Mouse (Mus musculus) neural tube, embryonic 15.5 days (tissue): ENCODE results near the gene Itpr2. TPM values are rescaled to one million over a fixed set of nuclear protein-coding genes. Genes with fewer than 3 reads are reported as not detected.
A peak's percentile ranks its signal among the peaks of the same experiment; 100 is the strongest.

Source experiments
- ATAC-seq: fragments of 200-750 bp; cut with Nextera tagmentation; 2 replicates; pipeline ENCODE4 v1.8.0; 2017; ENCODE audit warnings: mild to moderate bottlenecking, moderate TSS enrichment, moderate library complexity; ENCODE audit not compliant: low FRiP score
- H3K27ac ChIP-seq: fragments of 300-500 bp; sonication (generic); replicated peaks from 2 replicates; pipeline ENCODE4 v1.5.1; 2015; ENCODE audit warnings: mild to moderate bottlenecking, inconsistent platforms
- H3K27me3 ChIP-seq: fragments of 300-500 bp; sonication (generic); replicated peaks from 2 replicates; pipeline ENCODE4 v1.6.1; 2015; ENCODE audit warnings: inconsistent platforms
- H3K36me3 ChIP-seq: fragments of 300-500 bp; sonication (generic); 2 replicates; pipeline ENCODE4 v1.6.1; 2015; ENCODE audit warnings: inconsistent platforms
- H3K4me1 ChIP-seq: fragments of 300-500 bp; sonication (generic); 2 replicates; pipeline ENCODE4 v1.6.1; 2015; ENCODE audit warnings: inconsistent platforms
- H3K4me2 ChIP-seq: fragments of 300-500 bp; sonication (generic); 2 replicates; pipeline ENCODE4 v1.6.1; 2015; ENCODE audit warnings: inconsistent platforms, mild to moderate bottlenecking, moderate library complexity
- H3K4me3 ChIP-seq: fragments of 300-500 bp; sonication (generic); replicated peaks from 2 replicates; pipeline ENCODE4 v1.5.1; 2015; ENCODE audit warnings: mild to moderate bottlenecking, inconsistent platforms
- H3K9ac ChIP-seq: fragments of 300-500 bp; sonication (generic); replicated peaks from 2 replicates; pipeline ENCODE4 v1.6.1; 2015; ENCODE audit warnings: mild to moderate bottlenecking, inconsistent platforms
- H3K9me3 ChIP-seq: fragments of 300-500 bp; sonication (generic); replicated peaks from 2 replicates; pipeline ENCODE4 v1.6.1; 2016; ENCODE audit warnings: inconsistent platforms
- WGBS: fragments of 180-500 bp; shearing (Covaris S2); methylation state at CpG from one replicate; pipeline ENCODE4 v1.1.7; 2015; ENCODE audit warnings: mixed read lengths; 5-methylcytosine and 5-hydroxymethylcytosine counted together
- polyA plus RNA-seq: library from polyadenylated mRNA; unstranded; fragments of >200 nt; fragmentation: Nextera tagmentation; extraction: Ambion mirVana; gene quantifications from 2 replicates; pipeline ENCODE4 v1.2.1, GENCODE M21; 2015

The Itpr2 gene
- polyA plus RNA-seq, 1 experiment from 2014 or later = 9.0 TPM

DNA sequence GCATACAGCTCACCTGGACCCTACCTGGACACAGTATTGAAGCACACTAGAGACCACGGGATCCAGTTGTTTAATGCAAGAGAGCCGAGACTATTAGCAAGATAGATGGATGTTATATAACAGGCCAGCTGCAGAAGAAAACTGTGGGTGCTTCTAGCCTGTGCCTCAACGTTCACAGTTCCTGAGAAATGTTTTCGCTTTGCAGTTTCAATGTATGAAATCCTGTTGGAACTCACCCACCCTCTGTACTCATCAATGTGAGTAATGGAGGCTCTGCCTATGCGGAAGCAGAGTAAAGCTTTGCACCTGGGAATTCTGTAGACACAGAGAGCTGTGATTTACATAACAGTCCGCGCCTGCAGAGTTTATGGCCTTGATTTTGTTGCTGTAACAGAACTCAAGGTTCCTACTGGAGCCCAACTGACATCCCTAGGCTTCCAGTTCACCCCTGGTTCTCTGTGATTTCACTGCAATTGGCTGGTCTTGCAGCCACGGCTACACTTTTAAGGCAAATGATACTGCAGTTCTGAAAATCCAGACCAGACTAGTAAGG is 344.0 kb downstream of the Itpr2 start:
- H3K4me1 ChIP-seq = peaks cover 6% of the 10 kb centered on the region; the same call in 1 of the 2 replicates
- H3K27me3 ChIP-seq = no peaks in the 10 kb centered on the region
- WGBS = 45% methylated on average over 8 of the region's 8 CpGs
- no peaks in the 10 kb centered on the region for H3K36me3 ChIP-seq
- H3K4me3 ChIP-seq = no peak overlapping the region
- H3K9ac ChIP-seq = no peak overlapping the region
- no peak overlapping the region for H3K4me2 ChIP-seq
- ATAC-seq = peak; percentile 34; the same call in 1 of the 2 replicates
- no peaks in the 10 kb centered on the region for H3K9me3 ChIP-seq
- H3K27ac ChIP-seq = no peak overlapping the region

- Histone ChIP-seq H3K9me3 (no peaks in the 10 kb centered on the region), H3K36me3 (no peaks in the 10 kb centered on the region), H3K4me3 (no peak overlapping the region), H3K4me2 (no peak overlapping the region), H3K27ac (no peak overlapping the region), H3K9ac (no peak overlapping the region), H3K27me3 (no peaks in the 10 kb centered on the region), H3K4me1 (peaks cover 6% of the 10 kb centered on the region; the same call in 1 of the 2 replicates)
- ATAC-seq = no peak
- 96% methylated on average over 14 of the region's 14 CpGs for WGBS
These were observed 344.9 kb downstream of the Itpr2 start for GRCm38 (mm10) chr6:146157099-146157498.

DNA sequence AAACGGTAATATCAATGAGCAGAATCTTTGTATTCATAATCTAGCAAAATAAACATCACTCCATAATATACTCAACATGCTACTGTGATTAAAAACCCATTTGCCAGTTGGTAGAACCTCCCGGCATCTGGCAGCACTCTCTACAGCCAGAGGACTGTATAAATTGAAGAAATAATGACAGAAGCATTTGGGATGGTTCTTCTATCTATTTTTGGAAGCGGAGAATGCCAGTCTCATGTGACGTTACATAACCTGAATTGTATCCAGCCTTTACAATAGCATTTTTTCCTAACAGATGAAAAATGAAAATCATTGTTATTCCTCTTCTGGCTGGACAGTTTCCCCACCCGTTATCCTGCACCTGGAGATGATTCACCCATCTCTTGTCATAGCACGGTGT is 345.5 kb downstream of the Itpr2 start:
- Histone ChIP-seq H3K9ac (no peak overlapping the region), H3K36me3 (no peaks in the 10 kb centered on the region), H3K4me3 (no peak overlapping the region), H3K27ac (no peak overlapping the region), H3K4me2 (no peak overlapping the region), H3K9me3 (no peaks in the 10 kb centered on the region), H3K4me1 (peaks cover 6% of the 10 kb centered on the region; the same call in 1 of the 2 replicates), H3K27me3 (no peaks in the 10 kb centered on the region)
- no peak for ATAC-seq
- WGBS = 79% methylated on average over 6 of the region's 6 CpGs

- 79% methylated on average over 8 of the region's 8 CpGs for WGBS
- ATAC-seq = 0 out of 2 replicates have a peak, but pooled peaks have one; percentile 26
- no peaks in the 10 kb centered on the region for H3K27me3 ChIP-seq
- no peaks in the 10 kb centered on the region for H3K36me3 ChIP-seq
- H3K27ac ChIP-seq = no peak overlapping the region
- H3K9me3 ChIP-seq = no peaks in the 10 kb centered on the region
- no peak overlapping the region for H3K9ac ChIP-seq
- H3K4me3 ChIP-seq = no peak overlapping the region
- H3K4me1 ChIP-seq = peaks cover 6% of the 10 kb centered on the region; the same call in 1 of the 2 replicates
- H3K4me2 ChIP-seq = no peak overlapping the region
These were observed 346.8 kb downstream of the Itpr2 start for GRCm38 (mm10) chr6:146155156-146155734.

- H3K4me1 ChIP-seq = no peaks in the 10 kb centered on the region
- no peak overlapping the region for H3K9ac ChIP-seq
- H3K27me3 ChIP-seq = no peaks in the 10 kb centered on the region
- H3K36me3 ChIP-seq = no peaks in the 10 kb centered on the region
- H3K4me2 ChIP-seq = no peak overlapping the region
- ATAC-seq = no peak
- H3K4me3 ChIP-seq = no peak overlapping the region
- no peaks in the 10 kb centered on the region for H3K9me3 ChIP-seq
- no peak overlapping the region for H3K27ac ChIP-seq
- WGBS = 81% methylated on average over 5 of the region's 5 CpGs
These were observed 349.2 kb downstream of the Itpr2 start for GRCm38 (mm10) chr6:146152843-146153242.

DNA sequence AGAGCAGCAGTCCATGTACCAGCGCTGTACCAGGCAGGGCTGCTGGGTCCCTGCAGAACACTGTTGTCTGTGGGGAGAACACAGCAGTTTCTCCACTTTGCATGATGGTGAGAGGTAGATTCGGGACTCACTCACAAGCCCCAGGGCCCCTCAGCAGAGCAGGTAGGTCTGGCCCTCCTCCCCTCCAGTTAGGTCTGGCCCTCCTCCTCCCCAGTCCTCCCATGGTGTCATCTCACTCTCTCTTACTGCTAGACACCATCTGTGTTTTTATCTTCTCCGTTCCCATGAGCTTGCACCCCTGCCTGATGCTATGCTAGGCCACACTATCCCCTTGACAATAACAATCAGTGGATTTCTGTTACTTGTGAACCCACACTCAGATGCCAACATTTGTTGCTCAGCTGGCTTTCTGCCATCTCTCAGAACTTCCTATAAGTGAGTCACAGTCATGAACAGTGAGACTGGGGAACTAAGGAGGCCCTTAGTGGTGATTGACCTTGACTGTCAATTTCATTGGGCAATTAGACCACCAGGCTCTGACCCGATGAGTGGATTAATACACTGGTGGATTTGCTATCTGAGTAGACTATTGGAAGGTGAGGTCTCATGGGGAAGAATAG is 360.9 kb downstream of the Itpr2 start:
- no peaks in the 10 kb centered on the region for H3K36me3 ChIP-seq
- no peak overlapping the region for H3K4me3 ChIP-seq
- peaks cover 10% of the 10 kb centered on the region for H3K4me1 ChIP-seq
- WGBS = 95% methylated on average over 4 of the region's 4 CpGs
- no peak for ATAC-seq
- no peaks in the 10 kb centered on the region for H3K27me3 ChIP-seq
- no peak overlapping the region for H3K4me2 ChIP-seq
- no peak overlapping the region for H3K27ac ChIP-seq
- no peak overlapping the region for H3K9ac ChIP-seq
- H3K9me3 ChIP-seq = 0 out of 2 replicates have a peak, but pooled peaks cover 2% of the 10 kb centered on the region

DNA sequence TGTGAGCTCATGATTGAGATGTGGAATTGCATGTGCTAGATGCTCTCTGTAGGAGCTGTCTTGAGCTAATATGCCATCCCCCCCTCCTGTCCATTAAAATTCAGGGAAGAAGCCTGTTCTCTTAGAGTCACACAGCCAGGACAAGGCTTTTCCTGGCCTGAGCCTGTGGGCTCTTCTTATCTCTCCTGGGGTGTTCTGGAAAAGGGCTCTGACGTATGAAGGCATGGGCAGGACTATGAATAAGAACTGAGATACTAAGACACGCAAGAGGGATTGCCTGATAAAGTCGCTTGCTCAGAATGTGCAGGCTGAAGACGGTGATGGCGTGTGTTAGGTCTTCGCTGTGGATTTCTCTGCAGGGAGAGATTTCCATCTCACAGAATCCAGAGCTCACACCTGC is 361.9 kb downstream of the Itpr2 start:
- no peak for ATAC-seq
- no peak overlapping the region for H3K4me2 ChIP-seq
- WGBS = 90% methylated on average over 6 of the region's 6 CpGs

DNA sequence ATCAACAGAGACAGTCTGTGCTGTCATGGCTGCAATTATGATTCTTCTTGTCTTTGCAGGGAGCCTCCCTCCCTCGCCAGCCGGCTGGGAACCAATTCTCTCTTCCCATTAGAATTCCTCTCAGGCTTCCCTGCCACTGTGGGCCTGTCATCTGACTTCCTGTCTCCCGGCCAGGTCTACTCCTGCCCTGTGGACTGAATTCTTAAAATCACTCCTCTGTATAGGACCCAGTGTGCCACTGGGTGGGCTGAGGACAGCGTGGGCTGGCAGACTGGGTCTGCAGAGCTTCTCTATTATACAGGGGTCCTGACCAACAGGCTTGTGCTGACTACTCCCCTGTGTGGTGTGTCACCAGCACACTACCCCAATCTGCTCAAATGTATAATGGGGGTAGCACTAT is 365.4 kb downstream of the Itpr2 start:
- WGBS = 19% methylated on average over 4 of the region's 4 CpGs
- Histone ChIP-seq H3K36me3 (no peaks in the 10 kb centered on the region), H3K27ac (peak overlapping the region; percentile 58), H3K27me3 (no peaks in the 10 kb centered on the region), H3K9ac (no peak overlapping the region), H3K9me3 (no peaks in the 10 kb centered on the region), H3K4me3 (no peak overlapping the region), H3K4me2 (0 out of 2 replicates have a peak overlapping the region, but pooled peaks have one; percentile 15), H3K4me1 (peaks cover 10% of the 10 kb centered on the region)
- ATAC-seq = peak; percentile 89

More for the DNA sequence above, 361.9 kb downstream of the Itpr2 start:
- H3K36me3 ChIP-seq = no peaks in the 10 kb centered on the region
- H3K27ac ChIP-seq = no peak overlapping the region
- no peak overlapping the region for H3K9ac ChIP-seq
- no peak overlapping the region for H3K4me3 ChIP-seq
- H3K4me1 ChIP-seq = peaks cover 10% of the 10 kb centered on the region
- H3K9me3 ChIP-seq = no peaks in the 10 kb centered on the region
- H3K27me3 ChIP-seq = no peaks in the 10 kb centered on the region

DNA sequence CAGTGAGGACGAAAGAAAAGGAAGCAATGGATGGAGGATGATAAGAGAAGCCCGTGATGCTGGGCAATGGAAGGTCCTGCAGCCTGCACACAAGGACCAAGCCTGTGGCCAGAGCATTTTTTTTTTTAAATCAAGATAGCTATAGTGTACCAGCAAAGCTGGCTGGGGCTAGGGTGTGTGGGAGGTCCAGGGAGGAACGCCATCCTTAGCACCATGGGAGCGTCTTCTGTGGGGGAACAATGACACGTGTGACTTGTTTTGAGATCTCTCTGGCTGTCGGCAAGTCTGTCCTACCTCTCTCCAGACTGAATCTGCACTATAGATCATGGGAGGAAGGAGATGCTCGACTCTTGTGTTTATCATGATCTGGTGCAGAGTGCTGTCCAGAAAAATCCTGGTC is 365.8 kb downstream of the Itpr2 start:
- no peaks in the 10 kb centered on the region for H3K9me3 ChIP-seq
- H3K9ac ChIP-seq = no peak overlapping the region
- peaks cover 10% of the 10 kb centered on the region for H3K4me1 ChIP-seq
- ATAC-seq = peak; percentile 64
- WGBS = 39% methylated on average over 7 of the region's 7 CpGs
- H3K4me2 ChIP-seq = peak overlapping the region; percentile 15; the same call in 1 of the 2 replicates
- H3K27me3 ChIP-seq = no peaks in the 10 kb centered on the region
- no peak overlapping the region for H3K4me3 ChIP-seq
- H3K36me3 ChIP-seq = no peaks in the 10 kb centered on the region
- H3K27ac ChIP-seq = peak overlapping the region; percentile 58

DNA sequence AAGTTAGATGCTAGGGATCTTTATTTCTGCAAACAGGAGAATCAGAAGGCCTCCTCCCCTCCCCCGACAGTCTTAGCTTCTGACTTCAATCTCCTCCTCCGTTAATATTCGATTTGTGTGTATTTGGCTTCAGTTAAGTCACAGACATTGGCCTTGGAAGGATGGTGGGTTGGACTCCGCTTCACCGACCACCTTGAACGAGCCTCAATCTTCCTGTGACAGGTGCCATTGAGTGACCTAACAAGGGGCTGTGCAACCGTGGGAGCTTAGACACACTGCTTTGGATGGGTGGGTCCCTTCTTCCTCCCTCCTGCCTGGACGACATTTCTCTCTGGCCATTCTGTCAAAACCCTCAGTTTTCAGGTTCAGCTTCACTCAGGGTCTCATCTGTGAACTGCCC is 366.7 kb downstream of the Itpr2 start:
- WGBS = 73% methylated on average over 8 of the region's 8 CpGs
- Histone ChIP-seq H3K9me3 (no peaks in the 10 kb centered on the region), H3K4me3 (no peak overlapping the region), H3K4me2 (no peak overlapping the region), H3K27ac (no peak overlapping the region), H3K27me3 (no peaks in the 10 kb centered on the region), H3K36me3 (no peaks in the 10 kb centered on the region), H3K9ac (no peak overlapping the region), H3K4me1 (peaks cover 10% of the 10 kb centered on the region)
- ATAC-seq = no peak

DNA sequence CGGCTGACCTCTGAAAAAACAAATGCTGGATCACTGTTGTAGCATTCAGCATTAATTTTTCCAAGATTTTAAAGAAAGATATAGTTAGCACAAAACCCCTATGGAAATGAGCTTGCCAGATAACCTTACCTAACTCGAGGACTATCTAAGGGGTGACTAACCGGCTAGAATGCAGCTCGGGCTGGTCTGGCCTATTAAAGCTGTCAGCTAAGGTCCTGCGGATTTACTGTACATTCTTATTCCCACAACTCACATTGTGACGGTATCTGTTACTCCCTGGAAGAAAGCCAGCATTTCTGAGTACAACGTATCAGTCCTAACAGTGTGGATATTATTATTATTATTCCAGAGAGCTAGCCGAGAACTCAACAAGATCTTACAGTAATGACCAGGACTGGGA is 368.1 kb downstream of the Itpr2 start:
- WGBS = 53% methylated on average over 8 of the region's 8 CpGs

DNA sequence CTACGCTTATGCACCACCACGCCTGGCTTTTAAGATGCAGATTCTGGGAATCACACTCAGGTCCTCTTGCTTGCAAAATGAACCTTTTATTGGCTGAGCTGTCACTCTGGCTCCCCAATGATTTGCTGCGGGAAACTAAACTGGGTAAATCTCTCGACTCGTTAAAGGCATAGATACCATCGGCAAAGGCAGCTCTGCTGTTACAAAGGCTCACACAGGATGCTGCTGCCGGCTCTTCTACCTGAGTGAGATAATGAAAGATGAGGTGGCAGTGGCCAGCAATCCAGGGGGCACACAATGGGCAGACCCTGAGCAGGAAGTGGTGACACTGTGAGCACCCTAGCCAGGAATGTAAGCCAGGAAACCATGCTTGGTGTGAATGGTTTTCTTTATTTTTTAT is 373.0 kb downstream of the Itpr2 start:
- 73% methylated on average over 7 of the region's 7 CpGs for WGBS
- Histone ChIP-seq H3K27ac (no peak overlapping the region), H3K36me3 (no peaks in the 10 kb centered on the region), H3K9me3 (no peaks in the 10 kb centered on the region), H3K4me3 (no peak overlapping the region), H3K9ac (no peak overlapping the region), H3K4me1 (0 out of 2 replicates have a peak, but pooled peaks cover 3% of the 10 kb centered on the region), H3K27me3 (no peaks in the 10 kb centered on the region), H3K4me2 (no peak overlapping the region)
- no peak for ATAC-seq

More for the DNA sequence above, 368.1 kb downstream of the Itpr2 start:
- ATAC-seq = no peak
- Histone ChIP-seq H3K36me3 (no peaks in the 10 kb centered on the region), H3K9me3 (no peaks in the 10 kb centered on the region), H3K4me3 (no peak overlapping the region), H3K9ac (no peak overlapping the region), H3K4me2 (no peak overlapping the region), H3K4me1 (peaks cover 10% of the 10 kb centered on the region), H3K27ac (no peak overlapping the region), H3K27me3 (no peaks in the 10 kb centered on the region)
